ENCODE assay signal across 19 mouse cellular contexts in the genomic region with DNA sequence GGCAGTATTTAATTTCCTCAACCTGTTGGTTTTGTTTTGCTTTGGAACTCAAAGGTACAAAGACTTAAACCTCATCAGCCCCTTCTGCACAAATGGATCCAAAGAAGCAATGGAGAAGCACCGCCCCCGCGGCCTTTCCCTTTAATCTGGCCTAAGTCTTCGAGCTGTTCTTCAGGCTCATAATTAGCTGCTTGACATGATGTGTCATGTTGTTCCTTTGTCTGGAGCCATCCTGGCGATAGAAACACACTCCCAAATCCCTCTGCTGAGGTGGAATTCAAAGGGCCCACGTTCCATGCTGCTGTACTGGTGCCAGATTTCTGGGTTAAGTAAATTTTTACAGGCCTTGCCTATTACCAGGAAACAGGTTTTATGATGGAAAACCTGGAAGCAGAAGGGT.
DNase-seq lines count a peak whose midpoint lies in the region; ATAC-seq and TF ChIP-seq lines count a peak whose summit lies in the region.
"Had no signal": no experiment of that assay in that cellular context is flagged by ENCODE, and none has a peak within 500 bp of the region (broad histone marks: within the 10 kb centered on the region; RNA-seq: fewer than 3 reads in every experiment).

No protein-coding gene starts in this region.

- H3K9ac ChIP-seq in forebrain, embryonic 15.5 days (replicated peaks), result no peak overlapping the region
- H3K9ac ChIP-seq in midbrain, embryonic 11.5 days (ENCODE audit: low read length), result no peak overlapping the region
- H3K9ac ChIP-seq in midbrain, postnatal 0 days (replicated peaks; ENCODE audit: low read length, poor library complexity, severe bottlenecking), result no peak overlapping the region
- H3K9ac ChIP-seq: heart, embryonic 13.5 days; liver, embryonic 14.5 days had no signal

- H3K4me2 ChIP-seq in forebrain, embryonic 15.5 days (replicated peaks), result no peak overlapping the region
- no peak overlapping the region for H3K4me2 ChIP-seq in midbrain, embryonic 11.5 days
- no peak overlapping the region for H3K4me2 ChIP-seq in midbrain, postnatal 0 days (ENCODE audit: low read depth, low read length, poor library complexity, severe bottlenecking)
- H3K4me2 ChIP-seq: heart, embryonic 13.5 days had no signal

- peaks cover 92% of the 10 kb centered on the region for H3K27me3 ChIP-seq in forebrain, embryonic 10.5 days (ENCODE audit: poor library complexity, severe bottlenecking)
- peaks cover 50% of the 10 kb centered on the region for H3K27me3 ChIP-seq in forebrain, embryonic 15.5 days
- no peaks in the 10 kb centered on the region; the same call in 1 of the 2 replicates for H3K27me3 ChIP-seq in midbrain, embryonic 11.5 days (ENCODE audit: control insufficient read depth, insufficient read depth, low read length)
- peaks cover 5% of the 10 kb centered on the region; the same call in 1 of the 2 replicates for H3K27me3 ChIP-seq in midbrain, postnatal 0 days (ENCODE audit: insufficient read depth, low read length)
- H3K27me3 ChIP-seq: heart, embryonic 13.5 days; megakaryocyte, embryonic 14.5 days had no signal

- no peak overlapping the region for H3K4me3 ChIP-seq in forebrain, embryonic 10.5 days
- no peak overlapping the region for H3K4me3 ChIP-seq in forebrain, embryonic 15.5 days
- no peak overlapping the region for H3K4me3 ChIP-seq in midbrain, embryonic 11.5 days (ENCODE audit: low read depth, low read length)
- no peak overlapping the region for H3K4me3 ChIP-seq in midbrain, postnatal 0 days (ENCODE audit: low read depth, low read length)
- H3K4me3 ChIP-seq in left cerebral cortex, adult 2 months, result no peak overlapping the region
- H3K4me3 ChIP-seq: heart, embryonic 13.5 days; megakaryocyte, embryonic 14.5 days had no signal

- no peak for TF ChIP-seq CTCF in midbrain, postnatal 0 days (IDR thresholded peaks at IDR 0.05)
- no peak for TF ChIP-seq CTCF in left cerebral cortex, adult 2 months (IDR thresholded peaks at IDR 0.05)

- peak; percentile 75 for DNase-seq in forebrain, embryonic 10.5 days (ENCODE audit: extremely low spot score, low spot score)
- DNase-seq in midbrain, embryonic 11.5 days (ENCODE audit: low spot score, missing footprints), result peak; percentile 86
- DNase-seq in midbrain, postnatal 0 days (ENCODE audit: low spot score), result no peak
- peak; percentile 2 for DNase-seq in large intestine, adult 2 months (ENCODE audit: low read depth, low spot score)
- DNase-seq in adrenal gland, adult 18-20 months (ENCODE audit: low spot score in 2 of 2), result no peak
- DNase-seq in left cerebral cortex, adult 2 months (ENCODE audit: extremely low spot score in 1 of 2, low spot score in 2 of 2), result no peak
- DNase-seq in urinary bladder, adult 2 months (ENCODE audit: low spot score), result no peak
- DNase-seq: adrenal gland, adult 8-10 months; cerebellum, adult 18-20 months; cerebellum, postnatal 36 days; heart, postnatal 4 days; kidney, adult 18-20 months; kidney, postnatal 36 days; lung, postnatal 14 days; thymus, postnatal 36 days had no signal

- H3K9me3 ChIP-seq in forebrain, embryonic 10.5 days, result no peaks in the 10 kb centered on the region
- no peaks in the 10 kb centered on the region for H3K9me3 ChIP-seq in forebrain, embryonic 15.5 days
- no peaks in the 10 kb centered on the region for H3K9me3 ChIP-seq in midbrain, embryonic 11.5 days (ENCODE audit: control insufficient read depth, low read length)
- no peaks in the 10 kb centered on the region for H3K9me3 ChIP-seq in midbrain, postnatal 0 days (ENCODE audit: low read length)
- H3K9me3 ChIP-seq: heart, embryonic 13.5 days; megakaryocyte, embryonic 14.5 days had no signal

- H3K4me1 ChIP-seq in forebrain, embryonic 10.5 days, result peaks cover 35% of the 10 kb centered on the region
- H3K4me1 ChIP-seq in forebrain, embryonic 15.5 days, result peaks cover 14% of the 10 kb centered on the region; the same call in 1 of the 2 replicates
- peaks cover 2% of the 10 kb centered on the region; the same call in 1 of the 2 replicates for H3K4me1 ChIP-seq in midbrain, embryonic 11.5 days (ENCODE audit: control insufficient read depth, insufficient read depth, low read length)
- H3K4me1 ChIP-seq in midbrain, postnatal 0 days (ENCODE audit: insufficient read depth, low read length), result no peaks in the 10 kb centered on the region
- H3K4me1 ChIP-seq: megakaryocyte, embryonic 14.5 days had no signal

- 22% methylated on average over 6 of the region's 6 CpGs for WGBS in forebrain, embryonic 10.5 days
- 12% methylated on average over 6 of the region's 6 CpGs for WGBS in forebrain, embryonic 15.5 days
- 15% methylated on average over 6 of the region's 6 CpGs for WGBS in midbrain, embryonic 11.5 days
- 32% methylated on average over 6 of the region's 6 CpGs for WGBS in midbrain, postnatal 0 days
- 65% methylated on average over 6 of the region's 6 CpGs for WGBS in large intestine, adult 2 months

- ATAC-seq in forebrain, embryonic 15.5 days (replicated peaks), result no peak
- no peak for ATAC-seq in midbrain, embryonic 11.5 days (ENCODE audit: low FRiP score)
- ATAC-seq in midbrain, postnatal 0 days (ENCODE audit: low FRiP score), result no peak

- no peaks in the 10 kb centered on the region for H3K36me3 ChIP-seq in forebrain, embryonic 10.5 days (replicated peaks)
- H3K36me3 ChIP-seq in forebrain, embryonic 15.5 days, result no peaks in the 10 kb centered on the region
- H3K36me3 ChIP-seq in midbrain, embryonic 11.5 days (ENCODE audit: control insufficient read depth, insufficient read depth, low read length), result no peaks in the 10 kb centered on the region
- no peaks in the 10 kb centered on the region for H3K36me3 ChIP-seq in midbrain, postnatal 0 days (ENCODE audit: insufficient read depth, low read length)
- H3K36me3 ChIP-seq: heart, embryonic 13.5 days had no signal

- intact Hi-C loops in left cerebral cortex, adult 2 months (cut with DNase I), result no loop called here

- H3K27ac ChIP-seq in forebrain, embryonic 10.5 days, result peak overlapping the region; percentile 3; the same call in 1 of the 2 replicates
- no peak overlapping the region for H3K27ac ChIP-seq in forebrain, embryonic 15.5 days (replicated peaks)
- H3K27ac ChIP-seq in midbrain, embryonic 11.5 days (ENCODE audit: low read depth, low read length), result no peak overlapping the region
- H3K27ac ChIP-seq in midbrain, postnatal 0 days (ENCODE audit: low read depth, low read length), result no peak overlapping the region
- no peak overlapping the region for H3K27ac ChIP-seq in left cerebral cortex, adult 2 months
- H3K27ac ChIP-seq: heart, embryonic 13.5 days; liver, embryonic 14.5 days had no signal

Comparison
In these comparisons a context has a peak if more than half of its experiments do, and no peak if none do; other contexts are left out.
1. DNase-seq: peak in forebrain, embryonic 10.5 days (single experiment), midbrain, embryonic 11.5 days (single experiment) and large intestine, adult 2 months (single experiment); none in midbrain, postnatal 0 days (single experiment), adrenal gland, adult 18-20 months (0 of 2), left cerebral cortex, adult 2 months (0 of 2) and urinary bladder, adult 2 months (single experiment).